Mouse (Mus musculus) testis, adult 2 months (tissue): ENCODE data around the gene Lipa.

Experiments used
- CTCF ChIP-seq: fragments of 200-500 bp; IDR thresholded peaks from 2 replicates; pipeline ENCODE4 v1.5.1; 2012; ENCODE audit warnings: low read depth, mild to moderate bottlenecking, inconsistent platforms, low read length, moderate library complexity; ENCODE audit not compliant: control insufficient read depth, insufficient read depth, insufficient replicate concordance
- POLR2A ChIP-seq: fragments of 200-500 bp; IDR thresholded peaks from 2 replicates; pipeline ENCODE4 v1.6.1; 2012; ENCODE audit warnings: low read depth, mild to moderate bottlenecking, inconsistent platforms, low read length, moderate library complexity; ENCODE audit not compliant: control insufficient read depth

DNA sequence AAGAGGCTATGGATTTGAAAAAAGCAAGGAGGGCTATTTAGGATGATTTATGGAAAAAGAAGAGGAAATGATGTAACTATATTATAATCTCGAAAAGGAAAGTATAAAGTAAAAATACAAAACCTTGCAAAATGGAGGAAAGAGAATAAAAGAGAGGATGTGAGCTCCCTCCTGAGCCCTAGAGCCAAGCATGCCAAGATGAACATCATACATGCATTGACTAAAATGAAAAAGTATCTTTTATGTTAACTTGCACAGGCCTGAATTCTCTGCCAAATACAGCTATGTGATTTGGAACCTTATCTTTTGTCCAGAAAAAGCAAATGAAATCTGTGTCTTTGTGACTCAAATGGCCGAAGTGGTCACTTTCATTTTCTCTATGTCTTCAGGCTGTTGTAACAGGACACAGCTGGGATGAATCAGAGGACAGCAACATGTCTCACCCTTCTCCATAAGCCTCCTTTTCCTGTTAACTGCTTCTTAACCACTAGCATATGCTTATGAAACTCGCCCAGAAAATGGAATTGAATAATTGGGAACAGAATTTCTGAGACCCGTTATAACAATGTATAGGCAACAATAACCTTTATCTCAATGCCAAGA, 81.8 kb downstream of the Lipa start:
- no peak for TF ChIP-seq POLR2A
- TF ChIP-seq CTCF: no peak
